Mouse (Mus musculus) spleen, postnatal 4 days (tissue): Measurements from ENCODE around the gene Ttc25.
A peak's percentile ranks its signal among the peaks of the same experiment; 100 is the strongest.
"Not testable (repeated sequence)": the region's sequence is repeated elsewhere in the genome, so short reads cannot be mapped to it uniquely, and the experiment has no call there.

Experiments used
- DNase-seq, 2 experiments: peaks; one replicate each; pipeline ENCODE4 v3.0.0; 2022; ENCODE audit warnings: low spot score in 2 of 2

The Ttc25 gene

GRCm38 (mm10) chr11:100528375-100529165, 16.8 kb upstream of the Ttc25 start:
- DNase-seq = no peak

- no peak for DNase-seq
Observed at GRCm38 (mm10) chr11:100533871-100534270, 11.5 kb upstream of the Ttc25 start.

- not testable (repeated sequence) for DNase-seq
Observed at GRCm38 (mm10) chr11:100534411-100534810, 11.0 kb upstream of the Ttc25 start.

GRCm38 (mm10) chr11:100534821-100535220, 10.6 kb upstream of the Ttc25 start:
- DNase-seq = not testable (repeated sequence)

GRCm38 (mm10) chr11:100535996-100536395, 9.4 kb upstream of the Ttc25 start:
- no peak for DNase-seq

GRCm38 (mm10) chr11:100536466-100536865, 8.9 kb upstream of the Ttc25 start:
- DNase-seq = no peak

- no peak for DNase-seq
Observed at GRCm38 (mm10) chr11:100540966-100541365, 4.4 kb upstream of the Ttc25 start.

GRCm38 (mm10) chr11:100541577-100541976, 3.8 kb upstream of the Ttc25 start:
- no peak for DNase-seq

GRCm38 (mm10) chr11:100545746-100546085, 309 bp downstream of the Ttc25 start:
- no peak for DNase-seq

- no peak for DNase-seq
Observed at GRCm38 (mm10) chr11:100546955-100547354, 1.5 kb downstream of the Ttc25 start.

GRCm38 (mm10) chr11:100548141-100548540, 2.7 kb downstream of the Ttc25 start:
- DNase-seq = no peak

GRCm38 (mm10) chr11:100549466-100549865, 4.1 kb downstream of the Ttc25 start:
- no peak for DNase-seq

GRCm38 (mm10) chr11:100550101-100550500, 4.7 kb downstream of the Ttc25 start:
- DNase-seq = no peak

GRCm38 (mm10) chr11:100552842-100553241, 7.4 kb downstream of the Ttc25 start:
- DNase-seq = no peak

- DNase-seq = peak; percentile 65 to 77
Observed at GRCm38 (mm10) chr11:100555583-100555982, 10.2 kb downstream of the Ttc25 start.

GRCm38 (mm10) chr11:100557563-100557962, 12.2 kb downstream of the Ttc25 start:
- DNase-seq = no peak

- DNase-seq = no peak
Observed at GRCm38 (mm10) chr11:100559476-100559875, 14.1 kb downstream of the Ttc25 start.

GRCm38 (mm10) chr11:100561748-100562147, 16.3 kb downstream of the Ttc25 start:
- no peak for DNase-seq

- DNase-seq = no peak
Observed at GRCm38 (mm10) chr11:100564297-100564696, 18.9 kb downstream of the Ttc25 start.

GRCm38 (mm10) chr11:100564703-100565102, 19.3 kb downstream of the Ttc25 start:
- no peak for DNase-seq

- DNase-seq = no peak
Observed at GRCm38 (mm10) chr11:100567229-100567628, 21.8 kb downstream of the Ttc25 start.

GRCm38 (mm10) chr11:100567815-100568245, 22.4 kb downstream of the Ttc25 start:
- peak in 1 of 2 experiments; percentile 37 for DNase-seq

GRCm38 (mm10) chr11:100568692-100569091, 23.3 kb downstream of the Ttc25 start:
- no peak for DNase-seq

GRCm38 (mm10) chr11:100569789-100570188, 24.4 kb downstream of the Ttc25 start:
- no peak for DNase-seq
